Mouse (Mus musculus) hematopoietic stem cell, adult 5-6 weeks (primary cell): ENCODE data around the gene Ndufs4. TPM values are rescaled to one million over a fixed set of nuclear protein-coding genes. Genes with fewer than 3 reads are reported as not detected.

Experiments used
- ATAC-seq, 2 experiments: fragments of 125-278 bp in 1 of 2; replicated peaks in 1 of 2; 2 replicates each; pipeline ENCODE4 v1.8.0; 2016 to 2017; ENCODE audit warnings: inconsistent platforms in 2 of 2, mild to moderate bottlenecking in 2 of 2, moderate number of reproducible peaks in 2 of 2, low read depth in 1 of 2, moderate TSS enrichment in 1 of 2; ENCODE audit not compliant: low FRiP score in 2 of 2, poor library complexity in 2 of 2, severe bottlenecking in 2 of 2, insufficient read depth in 1 of 2, low TSS enrichment in 1 of 2
- total RNA-seq: library from RNA; stranded (forward); fragments of 172-1452, 232-1000 nt; gene quantifications from 2 replicates; pipeline ENCODE4 v1.2.3, GENCODE M21; 2017

Gene Ndufs4
- total RNA-seq, 1 experiment from 2014 or later: 83.1 TPM

DNA sequence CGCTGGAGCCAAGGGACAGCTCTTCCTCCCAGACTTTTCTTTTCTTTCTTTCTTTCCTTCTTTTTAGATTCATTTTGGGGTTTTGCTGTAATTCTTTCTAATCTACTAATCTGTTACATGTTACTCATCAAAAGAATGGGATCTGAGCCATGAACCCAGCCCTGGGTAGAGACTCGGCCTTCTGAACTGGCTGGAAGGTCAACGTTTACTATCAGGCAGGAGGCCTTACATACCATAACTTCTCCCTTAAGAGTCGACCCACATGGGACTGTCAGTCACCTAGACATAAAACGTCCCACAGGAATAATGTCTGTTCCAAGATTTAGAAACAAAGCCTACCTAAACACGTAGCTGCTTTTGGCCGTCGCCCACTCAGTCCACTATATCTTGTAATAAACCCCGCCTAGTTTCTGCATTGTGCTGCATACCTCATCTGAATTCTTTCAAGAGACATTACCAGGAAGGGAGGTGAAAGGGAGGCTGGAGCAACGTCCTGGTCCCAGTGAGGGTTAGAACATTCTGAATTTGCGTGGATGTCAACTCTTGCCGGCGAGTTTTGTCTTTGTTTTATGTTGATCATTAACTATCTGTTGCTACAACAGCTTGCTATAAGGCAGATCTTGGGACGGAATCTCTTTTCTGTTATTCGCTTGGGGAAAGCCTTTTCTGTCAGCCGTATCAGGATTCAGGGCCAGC lies 116.5 kb downstream of the Ndufs4 start:
- ATAC-seq: no peak

DNA sequence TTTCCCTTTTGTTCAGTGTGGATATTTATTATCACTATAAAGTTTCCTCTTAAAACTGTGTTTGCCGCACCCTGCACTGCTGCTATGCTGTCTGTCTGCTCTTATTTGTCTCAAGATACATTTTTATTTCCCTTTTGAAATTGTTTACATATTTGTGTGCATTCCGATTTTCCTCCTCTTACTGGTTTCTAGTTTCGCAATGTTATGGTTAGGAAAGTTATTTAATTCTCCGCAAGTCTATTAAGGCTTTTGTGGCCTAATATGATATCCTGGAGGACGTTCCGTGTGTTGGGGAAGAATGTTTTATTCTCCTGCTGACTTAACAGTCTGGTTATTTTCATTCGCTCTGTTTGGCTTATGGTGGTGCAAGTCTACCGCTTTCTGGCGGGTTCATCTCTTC lies 120.3 kb downstream of the Ndufs4 start:
- no peak for ATAC-seq

- ATAC-seq: no peak
Observed at GRCm38 (mm10) chr13:114260486-114261205, 127.4 kb downstream of the Ndufs4 start.

- ATAC-seq: no peak
Observed at GRCm38 (mm10) chr13:114254697-114255096, 133.4 kb downstream of the Ndufs4 start.

Other genes with a start within 250 kb of the Ndufs4 start
- not detected in 2 replicates for gene Fst, start 70.7 kb upstream of the Ndufs4 start, total RNA-seq